Mouse (Mus musculus): ENCODE results near the gene Klrg1. TPM values are rescaled to one million over a fixed set of nuclear protein-coding genes. Genes with fewer than 3 reads are reported as not detected.

The Klrg1 gene
- polyA plus RNA-seq, 1 experiment from 2014 or later, result not detected

DNA sequence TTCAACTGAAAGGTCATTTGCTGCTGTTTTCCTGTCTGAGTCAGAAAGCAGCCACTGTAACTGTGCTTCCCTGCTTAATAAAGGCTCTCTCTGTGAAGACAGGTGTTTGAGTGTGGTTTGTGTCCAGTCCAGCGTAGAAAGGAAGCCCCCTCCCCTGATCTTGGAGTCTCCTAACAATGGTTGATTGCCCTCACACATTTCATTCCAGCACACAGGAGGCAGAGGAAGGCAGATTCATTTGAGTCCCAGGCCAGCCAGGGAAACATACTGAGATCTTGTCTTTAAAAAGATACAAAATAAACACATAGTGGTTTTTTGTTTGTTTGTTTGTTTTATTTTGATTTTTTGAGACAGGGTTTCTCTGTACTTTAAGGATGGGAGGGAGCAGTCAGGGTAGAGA lies 19.4 kb upstream of the Klrg1 start:
- TF ChIP-seq EP300 (IDR thresholded peaks at IDR 0.05; ENCODE audit: low read depth) (no peak), CTCF (IDR thresholded peaks at IDR 0.05; ENCODE audit: low read depth) (no peak)

DNA sequence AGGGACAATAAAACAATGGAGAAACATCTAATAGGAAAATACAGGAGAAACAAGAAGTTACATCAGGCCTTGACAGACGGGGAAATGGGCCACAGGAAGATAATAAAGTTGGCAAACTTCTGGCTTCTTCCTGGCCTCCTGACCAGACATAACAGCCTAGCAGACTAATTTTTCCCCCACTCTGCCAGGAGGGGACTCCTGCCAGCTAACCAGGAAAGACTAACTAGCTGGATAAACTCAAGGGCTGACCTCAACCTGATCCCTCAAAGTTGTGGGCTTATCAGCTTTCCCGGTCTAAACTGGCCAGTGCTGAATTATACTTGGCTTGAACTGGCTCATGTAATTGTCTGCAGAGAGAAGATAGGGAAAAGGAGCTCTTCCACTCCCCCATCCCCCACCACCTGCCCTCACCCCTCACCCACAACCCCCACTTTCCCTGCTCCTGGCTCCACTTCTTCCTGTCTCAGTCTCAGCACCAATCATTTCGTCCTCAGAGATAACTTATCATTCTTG lies 17.0 kb upstream of the Klrg1 start:
- H3K27ac ChIP-seq (ENCODE audit: low read depth), result no peak overlapping the region
- no peaks in the 10 kb centered on the region for H3K9me3 ChIP-seq (ENCODE audit: low read length)
- H3K27me3 ChIP-seq (ENCODE audit: insufficient read depth, low read length), result peaks cover 4% of the 10 kb centered on the region; the same call in 1 of the 2 replicates
- no peaks in the 10 kb centered on the region for H3K36me3 ChIP-seq (replicated peaks; ENCODE audit: insufficient read depth, low read length)
- H3K4me1 ChIP-seq (ENCODE audit: insufficient read depth), result no peaks in the 10 kb centered on the region; the same call in 1 of the 2 replicates
- H3K9ac ChIP-seq (replicated peaks), result no peak overlapping the region
- H3K4me2 ChIP-seq (ENCODE audit: low read depth, low read length), result no peak overlapping the region
- no peak for DNase-seq
- no peak for TF ChIP-seq EP300 (IDR thresholded peaks at IDR 0.05; ENCODE audit: low read depth)
- no peak overlapping the region for H3K4me3 ChIP-seq (ENCODE audit: low read depth, low read length)
- 24% methylated on average over 3 of the region's 3 CpGs for WGBS (ENCODE audit: insufficient replicate concordance)
- ATAC-seq, result no peak

More for the DNA sequence above, 19.4 kb upstream of the Klrg1 start:
- no peak for ATAC-seq
- 69% methylated on average over 1 of the region's 1 CpGs for WGBS (ENCODE audit: insufficient replicate concordance)
- Histone ChIP-seq H3K9me3 (ENCODE audit: low read length) (no peaks in the 10 kb centered on the region), H3K4me1 (ENCODE audit: insufficient read depth) (no peaks in the 10 kb centered on the region; the same call in 1 of the 2 replicates), H3K4me3 (ENCODE audit: low read depth, low read length) (no peak overlapping the region), H3K9ac (replicated peaks) (no peak overlapping the region), H3K27ac (ENCODE audit: low read depth) (no peak overlapping the region), H3K36me3 (replicated peaks; ENCODE audit: insufficient read depth, low read length) (no peaks in the 10 kb centered on the region), H3K4me2 (ENCODE audit: low read depth, low read length) (no peak overlapping the region), H3K27me3 (ENCODE audit: insufficient read depth, low read length) (peaks cover 4% of the 10 kb centered on the region; the same call in 1 of the 2 replicates)
- no peak for DNase-seq

GRCm38 (mm10) chr6:122298223-122298609 lies 15.5 kb upstream of the Klrg1 start:
- ATAC-seq (no peak), DNase-seq (no peak)
- WGBS (ENCODE audit: insufficient replicate concordance), result 55% methylated on average over 4 of the region's 4 CpGs
- Histone ChIP-seq H3K9ac (replicated peaks) (no peak overlapping the region; the same call in 1 of the 2 replicates), H3K9me3 (ENCODE audit: low read length) (no peaks in the 10 kb centered on the region), H3K4me1 (ENCODE audit: insufficient read depth) (no peaks in the 10 kb centered on the region; the same call in 1 of the 2 replicates), H3K36me3 (replicated peaks; ENCODE audit: insufficient read depth, low read length) (no peaks in the 10 kb centered on the region), H3K4me3 (ENCODE audit: low read depth, low read length) (no peak overlapping the region), H3K4me2 (ENCODE audit: low read depth, low read length) (peak overlapping the region; percentile 77; the same call in 1 of the 2 replicates), H3K27ac (ENCODE audit: low read depth) (no peak overlapping the region), H3K27me3 (ENCODE audit: insufficient read depth, low read length) (peaks cover 4% of the 10 kb centered on the region; the same call in 1 of the 2 replicates)
- TF ChIP-seq EP300 (IDR thresholded peaks at IDR 0.05; ENCODE audit: low read depth) (no peak), CTCF (IDR thresholded peaks at IDR 0.05; ENCODE audit: low read depth) (no peak)

DNA sequence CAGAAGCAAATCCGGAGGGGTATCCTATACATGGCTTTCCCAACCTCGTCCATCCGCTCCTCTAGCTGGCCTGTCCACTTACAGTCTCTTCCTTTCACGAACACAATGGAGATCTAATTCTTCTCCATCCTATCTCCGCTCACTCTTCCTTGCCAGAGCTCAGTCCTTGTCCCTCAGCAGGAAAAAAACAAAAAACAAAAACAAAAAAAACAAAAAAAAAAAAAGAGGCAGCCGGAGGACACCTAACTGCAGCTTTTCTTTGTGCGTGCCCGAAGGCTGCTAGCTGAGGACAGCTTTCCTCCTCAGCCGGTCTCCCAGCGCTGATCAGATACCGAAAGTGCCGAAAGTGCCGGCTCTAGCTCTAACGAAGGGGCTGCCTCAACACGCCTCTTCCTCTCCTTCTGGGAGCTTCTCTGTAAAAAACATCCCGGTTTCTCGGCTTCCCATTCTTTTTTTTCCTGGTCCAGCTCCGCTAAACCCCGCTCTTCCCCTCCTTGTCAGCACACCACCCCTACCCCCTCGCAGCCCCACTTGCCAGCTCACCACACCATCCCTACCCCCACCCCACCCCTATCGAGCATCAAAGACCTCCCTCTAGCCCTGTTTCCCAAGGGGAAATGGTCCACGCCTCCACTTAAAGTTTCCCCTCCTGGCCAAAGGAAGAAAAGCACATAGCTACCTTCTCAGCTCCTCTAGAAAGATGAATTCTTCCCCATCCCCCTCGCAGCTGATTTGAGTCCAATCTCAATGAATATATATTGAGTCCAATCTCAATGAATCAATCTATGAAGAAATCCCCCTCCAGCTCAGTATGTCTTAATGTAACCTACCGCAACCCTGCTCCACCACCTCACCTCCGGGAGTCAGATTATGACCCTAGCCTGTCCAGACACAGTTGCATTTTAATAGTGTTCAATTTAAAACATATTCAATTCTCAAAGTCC lies 14.9 kb upstream of the Klrg1 start:
- DNase-seq (no peak), ATAC-seq (no peak)
- H3K27me3 ChIP-seq (ENCODE audit: insufficient read depth, low read length), result peaks cover 4% of the 10 kb centered on the region; the same call in 1 of the 2 replicates
- no peaks in the 10 kb centered on the region for H3K9me3 ChIP-seq (ENCODE audit: low read length)
- no peaks in the 10 kb centered on the region; the same call in 1 of the 2 replicates for H3K4me1 ChIP-seq (ENCODE audit: insufficient read depth)
- TF ChIP-seq CTCF (IDR thresholded peaks at IDR 0.05; ENCODE audit: low read depth) (0 out of 2 replicates have a peak, but pooled peaks have one; percentile 3), EP300 (IDR thresholded peaks at IDR 0.05; ENCODE audit: low read depth) (no peak)
- WGBS (ENCODE audit: insufficient replicate concordance), result 10% methylated on average over 25 of the region's 25 CpGs
- peak overlapping the region; percentile 30 for H3K9ac ChIP-seq (replicated peaks)
- peak overlapping the region; percentile 49 for H3K4me3 ChIP-seq (ENCODE audit: low read depth, low read length)
- H3K4me2 ChIP-seq (ENCODE audit: low read depth, low read length), result peak overlapping the region; percentile 77
- H3K36me3 ChIP-seq (replicated peaks; ENCODE audit: insufficient read depth, low read length), result no peaks in the 10 kb centered on the region
- no peak overlapping the region for H3K27ac ChIP-seq (ENCODE audit: low read depth)

DNA sequence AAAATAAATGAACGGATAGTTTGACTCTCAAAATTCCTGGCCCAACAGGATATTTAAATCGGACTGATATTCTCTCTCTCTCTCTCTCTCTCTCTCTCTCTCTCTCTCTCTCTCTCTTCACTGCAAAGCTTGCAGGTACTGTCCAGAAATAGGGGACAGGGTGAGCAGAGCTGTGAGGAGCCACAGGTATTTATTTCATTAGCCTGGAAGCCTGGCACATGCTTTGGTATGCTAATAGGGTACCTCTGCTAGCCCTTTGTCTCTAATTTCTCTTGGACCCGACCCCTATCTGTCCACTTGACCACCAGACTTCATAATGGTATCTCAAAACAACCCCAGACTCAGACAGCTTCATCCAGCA lies 14.2 kb upstream of the Klrg1 start:
- H3K4me1 ChIP-seq (ENCODE audit: insufficient read depth), result no peaks in the 10 kb centered on the region; the same call in 1 of the 2 replicates
- H3K4me3 ChIP-seq (ENCODE audit: low read depth, low read length), result peak overlapping the region; percentile 49; the same call in 1 of the 2 replicates
- peaks cover 4% of the 10 kb centered on the region; the same call in 1 of the 2 replicates for H3K27me3 ChIP-seq (ENCODE audit: insufficient read depth, low read length)
- peak overlapping the region; percentile 30; the same call in 1 of the 2 replicates for H3K9ac ChIP-seq (replicated peaks)
- no peak overlapping the region for H3K27ac ChIP-seq (ENCODE audit: low read depth)
- no peak for DNase-seq
- TF ChIP-seq CTCF (IDR thresholded peaks at IDR 0.05; ENCODE audit: low read depth), result no peak
- TF ChIP-seq EP300 (IDR thresholded peaks at IDR 0.05; ENCODE audit: low read depth), result no peak
- no peak for ATAC-seq
- H3K9me3 ChIP-seq (ENCODE audit: low read length), result no peaks in the 10 kb centered on the region
- peak overlapping the region; percentile 77 for H3K4me2 ChIP-seq (ENCODE audit: low read depth, low read length)
- H3K36me3 ChIP-seq (replicated peaks; ENCODE audit: insufficient read depth, low read length), result no peaks in the 10 kb centered on the region
- WGBS (ENCODE audit: insufficient replicate concordance), result 33% methylated on average over 3 of the region's 3 CpGs

- Histone ChIP-seq H3K27me3 (ENCODE audit: insufficient read depth, low read length) (peaks cover 4% of the 10 kb centered on the region; the same call in 1 of the 2 replicates), H3K9ac (replicated peaks) (no peak overlapping the region), H3K27ac (ENCODE audit: low read depth) (no peak overlapping the region), H3K4me3 (ENCODE audit: low read depth, low read length) (no peak overlapping the region), H3K4me1 (ENCODE audit: insufficient read depth) (no peaks in the 10 kb centered on the region; the same call in 1 of the 2 replicates), H3K9me3 (ENCODE audit: low read length) (no peaks in the 10 kb centered on the region), H3K36me3 (replicated peaks; ENCODE audit: insufficient read depth, low read length) (no peaks in the 10 kb centered on the region), H3K4me2 (ENCODE audit: low read depth, low read length) (no peak overlapping the region)
- no peak for DNase-seq
- TF ChIP-seq EP300 (IDR thresholded peaks at IDR 0.05; ENCODE audit: low read depth) (no peak), CTCF (IDR thresholded peaks at IDR 0.05; ENCODE audit: low read depth) (peak; percentile 19; the same call in 1 of the 2 replicates)
- ATAC-seq, result no peak
- WGBS (ENCODE audit: insufficient replicate concordance), result 35% methylated on average over 9 of the region's 9 CpGs
These were observed 12.6 kb upstream of the Klrg1 start for GRCm38 (mm10) chr6:122295242-122295641.

Measured in liver, postnatal 0 days (tissue).